Mouse (Mus musculus) megakaryocyte-erythroid progenitor cell, adult 5-6 weeks (primary cell): ENCODE measurements around the gene Frmd8. TPM values are rescaled to one million over a fixed set of nuclear protein-coding genes. Genes with fewer than 3 reads are reported as not detected.

Source experiments
- ATAC-seq: replicated peaks from 2 replicates; pipeline ENCODE4 v1.8.0; 2016; ENCODE audit warnings: mild to moderate bottlenecking, inconsistent platforms; ENCODE audit not compliant: severe bottlenecking, poor library complexity, low FRiP score, low TSS enrichment
- total RNA-seq, 2 experiments: library from RNA; stranded (forward) in 1 of 2; stranded (reverse) in 1 of 2; fragments of 200-1000, 215-1000 nt in 1 of 2; fragments of >200 nt in 1 of 2; fragmentation: Nextera tagmentation in 1 of 2; gene quantifications; 2 replicates each; pipeline ENCODE4 v1.2.3; 2014 to 2017

Frmd8 gene
- total RNA-seq, 2 experiments from 2014 or later = 12.5 to 14.3 TPM

- ATAC-seq = no peak
Measured at GRCm38 (mm10) chr19:5830776-5831175, 44.3 kb downstream of the Frmd8 start.

- ATAC-seq = no peak
Measured at GRCm38 (mm10) chr19:5829958-5830615, 45.0 kb downstream of the Frmd8 start.

GRCm38 (mm10) chr19:5828905-5829304 is 46.2 kb downstream of the Frmd8 start:
- ATAC-seq = no peak

- no peak for ATAC-seq
Measured at GRCm38 (mm10) chr19:5828155-5828554, 46.9 kb downstream of the Frmd8 start.

- ATAC-seq = no peak
Measured at GRCm38 (mm10) chr19:5827456-5828154, 47.5 kb downstream of the Frmd8 start.

GRCm38 (mm10) chr19:5827044-5827443 is 48.0 kb downstream of the Frmd8 start:
- ATAC-seq = no peak

GRCm38 (mm10) chr19:5826731-5827002 is 48.4 kb downstream of the Frmd8 start:
- ATAC-seq = no peak

GRCm38 (mm10) chr19:5825901-5826730 is 49.0 kb downstream of the Frmd8 start:
- ATAC-seq = no peak

- no peak for ATAC-seq
Measured at GRCm38 (mm10) chr19:5824826-5825617, 50.1 kb downstream of the Frmd8 start.

GRCm38 (mm10) chr19:5824043-5824825 is 50.8 kb downstream of the Frmd8 start:
- no peak for ATAC-seq

GRCm38 (mm10) chr19:5823266-5823839 is 51.7 kb downstream of the Frmd8 start:
- ATAC-seq = peak; percentile 48

- ATAC-seq = no peak
Measured at GRCm38 (mm10) chr19:5822834-5823205, 52.3 kb downstream of the Frmd8 start.

GRCm38 (mm10) chr19:5822174-5822833 is 52.8 kb downstream of the Frmd8 start:
- no peak for ATAC-seq

GRCm38 (mm10) chr19:5821847-5822173 is 53.3 kb downstream of the Frmd8 start:
- ATAC-seq = no peak

- ATAC-seq = 0 out of 2 replicates have a peak, but pooled peaks have one; percentile 39
Measured at GRCm38 (mm10) chr19:5819549-5819948, 55.5 kb downstream of the Frmd8 start.

- ATAC-seq = no peak
Measured at GRCm38 (mm10) chr19:5818590-5818977, 56.5 kb downstream of the Frmd8 start.

GRCm38 (mm10) chr19:5817703-5818589 is 57.1 kb downstream of the Frmd8 start:
- peak; percentile 94 for ATAC-seq
